Mouse (Mus musculus): ENCODE data around the gene Pcsk7.

GRCm38 (mm10) chr9:45959661-45960060 is 53.4 kb downstream of the Pcsk7 start:
- TF ChIP-seq MYOD1 (IDR thresholded peaks at IDR 0.05; ENCODE audit: control insufficient read depth in 1 of 3, insufficient read length in 2 of 3, low read depth in 2 of 3) (no peak), POLR2A (IDR thresholded peaks at IDR 0.05; ENCODE audit: insufficient read length, low read depth) (no peak)

Data from myocyte (in vitro differentiated cells).